Mouse (Mus musculus) C2C12 (cell line): ENCODE measurements around the gene Med13l. TPM values are rescaled to one million over a fixed set of nuclear protein-coding genes. Genes with fewer than 3 reads are reported as not detected.

ENCODE experiments used
- H3K27me3 ChIP-seq: one replicate; pipeline ENCODE4 v1.6.1; 2011; ENCODE audit not compliant: control insufficient read depth, insufficient read depth, insufficient read length
- H3K36me3 ChIP-seq: one replicate; pipeline ENCODE4 v1.6.1; 2011; ENCODE audit not compliant: control insufficient read depth, insufficient read depth
- H3K4me3 ChIP-seq: one replicate; pipeline ENCODE4 v1.5.1; 2011; ENCODE audit warnings: mild to moderate bottlenecking, control low read depth; ENCODE audit not compliant: poor library complexity, insufficient read depth, severe bottlenecking
- H3K79me2 ChIP-seq: one replicate; pipeline ENCODE4 v1.6.1; 2011; ENCODE audit not compliant: control insufficient read depth, insufficient read depth
- H3K79me3 ChIP-seq: one replicate; pipeline ENCODE4 v1.6.1; 2011; ENCODE audit warnings: low read depth, control low read depth
- H3ac ChIP-seq: one replicate; pipeline ENCODE3; 2011; ENCODE audit warnings: low read depth; ENCODE audit not compliant: control insufficient read depth, insufficient read length
- CEBPB ChIP-seq: IDR thresholded peaks from one replicate; pipeline ENCODE4 v1.6.1; 2011; ENCODE audit warnings: low read depth, mild to moderate bottlenecking, control low read depth, moderate library complexity
- CTCF ChIP-seq: IDR thresholded peaks from one replicate; pipeline ENCODE4 v1.5.1; 2011; ENCODE audit not compliant: control insufficient read depth, insufficient read depth, insufficient read length
- FOSL1 ChIP-seq: IDR thresholded peaks from one replicate; pipeline ENCODE4 v1.8.0; 2011; ENCODE audit warnings: mild to moderate bottlenecking, low read length; ENCODE audit not compliant: poor library complexity, insufficient read depth, severe bottlenecking
- MAX ChIP-seq: IDR thresholded peaks from one replicate; pipeline ENCODE4 v1.6.1; 2011; ENCODE audit warnings: mild to moderate bottlenecking, control low read depth
- MYOD1 ChIP-seq: IDR thresholded peaks from one replicate; pipeline ENCODE4 v1.6.1; 2011; ENCODE audit warnings: low read depth; ENCODE audit not compliant: control insufficient read depth, insufficient read length
- MYOG ChIP-seq: IDR thresholded peaks from one replicate; pipeline ENCODE4 v1.6.1; 2011; ENCODE audit not compliant: control insufficient read depth, insufficient read length; ENCODE audit errors: extremely low read depth
- USF1 ChIP-seq: IDR thresholded peaks from one replicate; pipeline ENCODE4 v1.6.1; 2011; ENCODE audit warnings: low read depth, mild to moderate bottlenecking, control low read depth, moderate library complexity
- polyA plus RNA-seq: library from polyadenylated mRNA; unstranded; fragments of >200 nt; fragmentation: generic; extraction: Trizol; gene quantifications from one replicate; pipeline ENCODE4 v1.2.1, GENCODE M21; 2012; ENCODE audit warnings: missing spikeins

The Med13l gene
- polyA plus RNA-seq, 1 experiment: 6.7 TPM

- Histone ChIP-seq H3K36me3 (no peaks in the 10 kb centered on the region), H3K79me3 (peaks cover 72% of the 10 kb centered on the region), H3ac (no peak overlapping the region), H3K27me3 (no peaks in the 10 kb centered on the region), H3K79me2 (peaks cover 99% of the 10 kb centered on the region), H3K4me3 (no peak overlapping the region)
- TF ChIP-seq CTCF: no peak
- no peak for TF ChIP-seq MAX
- TF ChIP-seq MYOD1: no peak
- no peak for TF ChIP-seq FOSL1
- no peak for TF ChIP-seq MYOG
- TF ChIP-seq CEBPB: no peak
- no peak for TF ChIP-seq USF1
Measured at GRCm38 (mm10) chr5:118574236-118574635, 13.8 kb downstream of the Med13l start.

- Histone ChIP-seq H3K36me3 (no peaks in the 10 kb centered on the region), H3K4me3 (no peak overlapping the region), H3ac (no peak overlapping the region), H3K27me3 (no peaks in the 10 kb centered on the region), H3K79me2 (peaks cover 100% of the 10 kb centered on the region), H3K79me3 (peaks cover 78% of the 10 kb centered on the region)
- TF ChIP-seq MYOG (no peak), CTCF (no peak), MYOD1 (no peak), MAX (no peak), USF1 (no peak), CEBPB (no peak), FOSL1 (no peak)
Measured at GRCm38 (mm10) chr5:118574997-118575396, 14.5 kb downstream of the Med13l start.

- Histone ChIP-seq H3ac (no peak overlapping the region), H3K27me3 (no peaks in the 10 kb centered on the region), H3K79me3 (peaks cover 77% of the 10 kb centered on the region), H3K4me3 (no peak overlapping the region), H3K36me3 (no peaks in the 10 kb centered on the region), H3K79me2 (peaks cover 100% of the 10 kb centered on the region)
- no peak for TF ChIP-seq MYOG
- no peak for TF ChIP-seq MYOD1
- no peak for TF ChIP-seq MAX
- TF ChIP-seq USF1: no peak
- no peak for TF ChIP-seq CEBPB
- TF ChIP-seq CTCF: no peak
- TF ChIP-seq FOSL1: no peak
Measured at GRCm38 (mm10) chr5:118575909-118576308, 15.4 kb downstream of the Med13l start.

GRCm38 (mm10) chr5:118576731-118577130, 16.3 kb downstream of the Med13l start:
- Histone ChIP-seq H3K79me3 (peaks cover 73% of the 10 kb centered on the region), H3K4me3 (no peak overlapping the region), H3ac (no peak overlapping the region), H3K36me3 (no peaks in the 10 kb centered on the region), H3K27me3 (no peaks in the 10 kb centered on the region), H3K79me2 (peaks cover 100% of the 10 kb centered on the region)
- no peak for TF ChIP-seq MAX
- no peak for TF ChIP-seq CEBPB
- TF ChIP-seq CTCF: no peak
- TF ChIP-seq MYOG: no peak
- TF ChIP-seq USF1: no peak
- no peak for TF ChIP-seq MYOD1
- TF ChIP-seq FOSL1: no peak

- TF ChIP-seq FOSL1 (no peak), MYOD1 (no peak), CEBPB (no peak), USF1 (no peak), CTCF (no peak), MYOG (no peak), MAX (no peak)
- no peaks in the 10 kb centered on the region for H3K36me3 ChIP-seq
- H3K79me3 ChIP-seq: peaks cover 66% of the 10 kb centered on the region
- no peaks in the 10 kb centered on the region for H3K27me3 ChIP-seq
- H3K79me2 ChIP-seq: peaks cover 100% of the 10 kb centered on the region
- no peak overlapping the region for H3K4me3 ChIP-seq
- no peak overlapping the region for H3ac ChIP-seq
Measured at GRCm38 (mm10) chr5:118585355-118585754, 24.9 kb downstream of the Med13l start.

GRCm38 (mm10) chr5:118586560-118586959, 26.1 kb downstream of the Med13l start:
- H3K79me2 ChIP-seq: peaks cover 100% of the 10 kb centered on the region
- TF ChIP-seq FOSL1: no peak
- no peaks in the 10 kb centered on the region for H3K27me3 ChIP-seq
- H3K36me3 ChIP-seq: no peaks in the 10 kb centered on the region
- H3K4me3 ChIP-seq: no peak overlapping the region
- H3K79me3 ChIP-seq: peaks cover 73% of the 10 kb centered on the region
- no peak overlapping the region for H3ac ChIP-seq
